Mouse (Mus musculus) C2C12 (cell line): ENCODE measurements around the gene Popdc3.

Source experiments
- CTCF ChIP-seq: IDR thresholded peaks from one replicate; pipeline ENCODE4 v1.5.1; 2011; ENCODE audit not compliant: control insufficient read depth, insufficient read depth, insufficient read length
- MAX ChIP-seq: IDR thresholded peaks from one replicate; pipeline ENCODE4 v1.6.1; 2011; ENCODE audit warnings: mild to moderate bottlenecking, control low read depth
- MYOD1 ChIP-seq: IDR thresholded peaks from one replicate; pipeline ENCODE4 v1.6.1; 2011; ENCODE audit warnings: low read depth; ENCODE audit not compliant: control insufficient read depth, insufficient read length
- MYOG ChIP-seq: IDR thresholded peaks from one replicate; pipeline ENCODE4 v1.6.1; 2011; ENCODE audit not compliant: control insufficient read depth, insufficient read length; ENCODE audit errors: extremely low read depth
- USF1 ChIP-seq: IDR thresholded peaks from one replicate; pipeline ENCODE4 v1.6.1; 2011; ENCODE audit warnings: low read depth, mild to moderate bottlenecking, control low read depth, moderate library complexity

GRCm38 (mm10) chr10:45181344-45181743, 3.4 kb downstream of the Popdc3 start:
- TF ChIP-seq CTCF (no peak), MYOD1 (no peak), USF1 (no peak), MAX (no peak), MYOG (no peak)
